Comparison of ENCODE assay signal across 8 mouse cellular contexts in genomic region chr6:32588056-32588671, GRCm38 (mm10). TPM values are rescaled to one million over a fixed set of nuclear protein-coding genes. Genes with fewer than 3 reads are reported as not detected.
DNase-seq lines count a peak whose midpoint lies in the region; TF ChIP-seq lines count a peak whose summit lies in the region.

Plxna4 (minus strand) TSS chr6:32588192.

- peak; percentile 78 for DNase-seq in MN1 (ENCODE audit: low spot score)
- DNase-seq in cerebellum, adult 18-20 months: peak; percentile 69 to 73
- peak; percentile 54 for DNase-seq in forelimb bud, embryonic 11.5 days (ENCODE audit: low read depth, low spot score)
- peak; percentile 68 for DNase-seq in heart, postnatal 25 days (ENCODE audit: low spot score)
- peak; percentile 59 to 82 for DNase-seq in layer of hippocampus, adult 8-10 months (ENCODE audit: low spot score in 2 of 2)
- peak; percentile 70 for DNase-seq in lung, adult 2 months
- peak; percentile 53 for DNase-seq in ovary, postnatal 14 days (ENCODE audit: low spot score)
- DNase-seq in yolk sac, embryonic 10.5 days (ENCODE audit: low spot score): peak; percentile 71

- H3K4me1 ChIP-seq in lung, adult 2 months (ENCODE audit: control insufficient read depth, insufficient read depth, low read length): no peaks in the 10 kb centered on the region; the same call in 1 of the 2 replicates

- intact Hi-C loops in heart, postnatal 25 days (cut with DNase I): loop anchor here (2.0 to 5.0 kb wide), 3 partner anchors 66 to 191 kb away; no protein-coding TSS in a partner anchor

- TF ChIP-seq POLR2A in lung, adult 2 months (IDR thresholded peaks at IDR 0.05; ENCODE audit: borderline replicate concordance, extremely low read depth, low read depth, low read length): no peak

- peak within 1 kb of the TSS; percentile 88 for H3K4me3 ChIP-seq in lung, adult 2 months (replicated peaks; ENCODE audit: extremely low read depth, low read depth, low read length)

- 1% methylated on average over 38 of the region's 55 CpGs for WGBS in lung, adult 2 months

- TF ChIP-seq CTCF in lung, adult 2 months (IDR thresholded peaks at IDR 0.05; ENCODE audit: insufficient read depth, low read length): 0 out of 2 replicates have a peak, but pooled peaks have one; percentile 17

RNA-seq across cellular contexts. Expression of gene Plxna4, which starts in this region (rescaled TPM):
- 10 to 100 TPM; 12.7 to 14.1 TPM for total RNA-seq in heart, postnatal 25 days (2021)
- 100 to 1,000 TPM in 2 of 4 experiments, 10 to 100 TPM in 2; 93.0 to 116 (median 107) TPM for total RNA-seq in layer of hippocampus, adult 8-10 months (2022)
- 6.7 and 7.4 TPM in 2 replicates for polyA plus RNA-seq in lung, adult 2 months (2012; rRNA removed)

Comparison
In these comparisons a context has a peak if more than half of its experiments do, and no peak if none do; other contexts are left out.
1. Peak in every context shown above with its lines: DNase-seq and H3K4me3 ChIP-seq.
2. RNA of gene Plxna4 (total RNA-seq): 93.0 to 116 TPM in layer of hippocampus, adult 8-10 months; 12.7 to 14.1 TPM in heart, postnatal 25 days; every median in the first group is over 4 times any median in the second.